Comparison of ENCODE assay signal across 20 mouse cellular contexts in the genomic region with DNA sequence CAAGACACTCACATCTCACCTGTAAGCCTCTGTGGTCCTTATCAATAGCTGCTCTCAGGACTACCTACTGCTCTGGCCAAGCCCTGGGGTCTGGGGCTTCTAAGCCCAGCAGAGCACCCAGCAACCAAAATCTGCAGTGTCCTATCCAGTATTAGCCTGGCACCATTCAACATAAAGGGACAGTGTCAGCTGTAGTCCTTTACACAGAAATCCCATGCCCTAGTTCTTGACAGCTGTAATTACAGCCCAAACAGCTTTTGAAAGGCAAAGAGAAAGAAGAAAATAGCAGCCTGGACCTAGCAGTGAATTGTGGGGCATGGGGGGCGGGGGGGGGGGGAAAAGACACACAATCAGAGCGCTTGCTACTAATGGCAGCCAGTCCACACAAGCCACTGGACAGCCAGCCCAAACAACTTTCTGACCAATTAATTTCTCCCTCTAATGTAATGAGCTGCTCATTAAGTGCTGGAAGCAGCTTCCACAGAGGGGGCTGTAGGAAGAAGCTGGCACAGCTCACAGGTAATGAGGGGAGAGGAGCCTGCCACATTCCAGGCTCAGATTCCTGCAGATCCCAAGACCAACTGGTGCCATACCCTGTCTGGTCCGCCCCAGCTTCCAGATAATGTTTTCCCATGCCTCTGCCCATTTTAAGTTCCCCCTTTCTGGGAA.
A peak's percentile ranks its signal among the peaks of the same experiment; 100 is the strongest.
DNase-seq lines count a peak whose midpoint lies in the region; ATAC-seq lines count a peak whose summit lies in the region.
"Had no signal": no experiment of that assay in that cellular context is flagged by ENCODE, and none has a peak within 500 bp of the region (broad histone marks: within the 10 kb centered on the region; RNA-seq: fewer than 3 reads in every experiment).

No protein-coding gene starts in this region.

- WGBS in embryonic facial prominence, embryonic 10.5 days, result 63% methylated on average over 3 of the region's 3 CpGs
- WGBS in forebrain, embryonic 16.5 days, result 33% methylated on average over 2 of the region's 3 CpGs
- WGBS in midbrain, embryonic 15.5 days, result 59% methylated on average over 3 of the region's 3 CpGs

- no peaks in the 10 kb centered on the region for H3K9me3 ChIP-seq in embryonic facial prominence, embryonic 10.5 days
- H3K9me3 ChIP-seq in forebrain, embryonic 16.5 days (ENCODE audit: control insufficient read depth, low read length), result no peaks in the 10 kb centered on the region
- no peaks in the 10 kb centered on the region for H3K9me3 ChIP-seq in midbrain, embryonic 15.5 days
- H3K9me3 ChIP-seq: embryonic facial prominence, embryonic 13.5 days; heart, embryonic 10.5 days; intestine, embryonic 15.5 days had no signal

- H3K4me2 ChIP-seq in forebrain, embryonic 16.5 days (ENCODE audit: low read length), result no peak overlapping the region
- H3K4me2 ChIP-seq in midbrain, embryonic 15.5 days, result no peak overlapping the region
- H3K4me2 ChIP-seq: embryonic facial prominence, embryonic 13.5 days; intestine, embryonic 15.5 days had no signal

- H3K27me3 ChIP-seq in embryonic facial prominence, embryonic 10.5 days (replicated peaks; ENCODE audit: low read depth, poor library complexity, severe bottlenecking), result no peaks in the 10 kb centered on the region
- H3K27me3 ChIP-seq in forebrain, embryonic 16.5 days (replicated peaks; ENCODE audit: control insufficient read depth, insufficient read depth, low read length), result no peaks in the 10 kb centered on the region
- H3K27me3 ChIP-seq in midbrain, embryonic 15.5 days (replicated peaks), result no peaks in the 10 kb centered on the region
- H3K27me3 ChIP-seq: embryonic facial prominence, embryonic 13.5 days; intestine, embryonic 15.5 days had no signal

- H3K36me3 ChIP-seq in embryonic facial prominence, embryonic 10.5 days (replicated peaks), result no peaks in the 10 kb centered on the region
- no peaks in the 10 kb centered on the region for H3K36me3 ChIP-seq in forebrain, embryonic 16.5 days (ENCODE audit: control insufficient read depth, insufficient read depth)
- no peaks in the 10 kb centered on the region for H3K36me3 ChIP-seq in midbrain, embryonic 15.5 days (replicated peaks)
- H3K36me3 ChIP-seq: embryonic facial prominence, embryonic 13.5 days; heart, embryonic 10.5 days; intestine, embryonic 15.5 days had no signal

- H3K27ac ChIP-seq in embryonic facial prominence, embryonic 10.5 days (replicated peaks), result 0 out of 2 replicates have a peak overlapping the region, but pooled peaks have one; percentile 35
- H3K27ac ChIP-seq in forebrain, embryonic 16.5 days (ENCODE audit: low read length), result no peak overlapping the region; the same call in 1 of the 2 replicates
- H3K27ac ChIP-seq in midbrain, embryonic 15.5 days, result no peak overlapping the region
- H3K27ac ChIP-seq: embryonic facial prominence, embryonic 13.5 days; intestine, embryonic 15.5 days had no signal

- H3K9ac ChIP-seq in forebrain, embryonic 16.5 days (replicated peaks; ENCODE audit: low read depth, low read length), result no peak overlapping the region
- no peak overlapping the region for H3K9ac ChIP-seq in midbrain, embryonic 15.5 days
- H3K9ac ChIP-seq: embryonic facial prominence, embryonic 13.5 days; intestine, embryonic 15.5 days had no signal

- peak; percentile 89 for ATAC-seq in forebrain, embryonic 16.5 days
- peak; percentile 72; the same call in 1 of the 2 replicates for ATAC-seq in midbrain, embryonic 15.5 days (replicated peaks)
- ATAC-seq: CD4-positive, CD25-positive, alpha-beta regulatory T cell, adult 4 months; intestine, embryonic 15.5 days had no signal

- no peak overlapping the region for H3K4me3 ChIP-seq in embryonic facial prominence, embryonic 10.5 days
- H3K4me3 ChIP-seq in forebrain, embryonic 16.5 days (replicated peaks; ENCODE audit: low read length), result no peak overlapping the region
- H3K4me3 ChIP-seq in midbrain, embryonic 15.5 days, result no peak overlapping the region
- H3K4me3 ChIP-seq: embryonic facial prominence, embryonic 13.5 days; heart, embryonic 10.5 days; intestine, embryonic 15.5 days had no signal

- DNase-seq in Muller cell, postnatal 12 days (ENCODE audit: inconsistent ontology term), result peak; percentile 87
- no peak for DNase-seq in embryonic facial prominence, embryonic 10.5 days (ENCODE audit: low spot score)
- DNase-seq in thymus, adult 18-20 months, result no peak
- no peak for DNase-seq in cerebellum, postnatal 10 days
- no peak for DNase-seq in kidney, adult 8-10 months
- DNase-seq: adrenal gland, postnatal 36 days; cerebellum, postnatal 36 days; gastrocnemius, postnatal 25 days; heart, postnatal 14 days; kidney, postnatal 10 days; liver; lung, adult 18-20 months; lung, postnatal 4 days; right cerebral cortex, postnatal 14 days had no signal

- peaks cover 15% of the 10 kb centered on the region for H3K4me1 ChIP-seq in embryonic facial prominence, embryonic 10.5 days
- peaks cover 13% of the 10 kb centered on the region for H3K4me1 ChIP-seq in forebrain, embryonic 16.5 days (replicated peaks; ENCODE audit: control insufficient read depth, insufficient read depth, low read length)
- 0 out of 2 replicates have a peak, but pooled peaks cover 4% of the 10 kb centered on the region for H3K4me1 ChIP-seq in midbrain, embryonic 15.5 days
- H3K4me1 ChIP-seq: embryonic facial prominence, embryonic 13.5 days; intestine, embryonic 15.5 days had no signal
